Mouse (Mus musculus): ENCODE measurements at regions not wholly inside any gene's neighbourhood (a gene's known extent, or its start where the extent isn't known, plus 50 kb on each side); places are given as distances from the start of the nearest gene placed in this dataset.

DNA sequence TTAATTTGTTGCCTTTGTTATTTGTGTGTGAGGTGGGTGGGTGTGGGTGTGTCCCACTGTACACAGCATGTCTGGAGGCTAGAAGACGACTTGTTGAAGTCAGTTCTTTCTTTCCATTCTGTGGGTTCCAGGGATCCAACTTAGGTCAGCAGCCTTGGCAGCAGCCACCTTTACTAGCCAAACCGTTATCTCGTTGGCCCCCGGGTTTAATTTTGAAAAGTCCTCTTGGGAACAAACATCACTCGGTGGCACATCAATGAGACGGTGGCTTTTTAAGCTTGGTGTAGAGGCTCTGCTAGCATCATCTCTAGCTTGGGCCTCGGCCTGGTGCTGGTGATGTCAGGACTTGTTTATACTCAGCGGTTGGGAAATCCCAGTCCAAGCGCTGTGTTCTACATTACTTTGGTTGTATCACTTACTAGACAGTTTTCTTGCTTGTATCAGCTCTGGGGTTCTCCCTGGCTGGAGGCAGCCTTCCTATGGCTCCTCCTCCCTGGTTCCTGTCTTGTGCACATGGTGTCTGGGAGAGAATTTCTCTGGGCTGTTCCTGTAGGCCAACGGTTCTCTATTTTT, 217.6 kb downstream of the Tle3 start:
- Histone ChIP-seq H3K4me2 (ENCODE audit: low read depth, low read length) (no peak overlapping the region), H3K27ac (ENCODE audit: low read length) (no peak overlapping the region), H3K4me3 (ENCODE audit: low read length) (no peak overlapping the region), H3K4me1 (replicated peaks; ENCODE audit: control insufficient read depth, insufficient read depth, low read length) (no peaks in the 10 kb centered on the region), H3K36me3 (ENCODE audit: control insufficient read depth, insufficient read depth, low read length) (no peaks in the 10 kb centered on the region), H3K27me3 (ENCODE audit: control insufficient read depth, insufficient read depth, low read depth, low read length) (no peaks in the 10 kb centered on the region), H3K9me3 (ENCODE audit: control insufficient read depth, low read length) (no peaks in the 10 kb centered on the region), H3K9ac (ENCODE audit: low read length) (no peak overlapping the region)
- no peak for ATAC-seq (ENCODE audit: low read depth)
- WGBS: 78% methylated on average over 10 of the region's 10 CpGs

DNA sequence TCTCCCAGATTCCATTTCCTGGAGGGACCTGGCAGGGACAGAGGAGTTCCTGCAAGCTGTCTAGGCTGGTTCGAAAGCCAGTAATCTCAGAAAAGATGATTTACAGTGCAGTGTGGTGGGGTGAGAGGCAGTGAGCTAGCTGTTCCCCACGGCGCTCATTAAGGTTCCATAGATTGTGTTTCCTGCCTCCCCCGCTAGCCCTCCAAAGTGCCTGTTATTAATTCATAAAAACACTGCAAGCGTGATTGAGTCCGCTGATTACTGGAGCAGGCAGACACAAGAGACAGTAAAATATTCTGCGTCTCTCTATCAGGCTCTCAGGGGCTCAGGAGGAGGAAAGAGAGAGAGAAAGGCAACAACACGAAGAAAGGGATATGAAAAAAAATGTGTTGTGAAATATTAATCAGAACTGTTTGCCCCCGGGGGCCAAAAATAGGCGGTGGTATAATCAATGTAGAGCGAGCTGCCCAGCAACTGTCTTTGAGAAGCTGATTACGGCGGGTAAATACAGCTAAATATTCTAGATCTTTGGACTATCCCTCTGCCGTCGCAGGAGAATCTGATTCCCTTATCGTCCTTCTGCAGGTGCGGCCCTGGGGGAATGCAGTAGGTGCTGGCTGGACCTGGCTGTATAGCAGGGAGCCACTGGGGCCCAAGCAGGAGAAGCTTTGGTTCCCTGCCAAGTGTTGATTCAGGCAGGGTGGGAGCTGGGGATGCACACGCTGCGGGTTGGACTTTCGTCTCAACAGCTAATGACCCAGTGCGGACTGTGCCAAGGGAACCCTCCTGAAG, 211.3 kb downstream of the Tle3 start:
- Histone ChIP-seq H3K4me3 (ENCODE audit: low read length) (no peak overlapping the region), H3K4me2 (ENCODE audit: low read depth, low read length) (no peak overlapping the region), H3K27ac (ENCODE audit: low read length) (no peak overlapping the region), H3K27me3 (ENCODE audit: control insufficient read depth, insufficient read depth, low read depth, low read length) (no peaks in the 10 kb centered on the region), H3K9ac (ENCODE audit: low read length) (no peak overlapping the region), H3K36me3 (ENCODE audit: control insufficient read depth, insufficient read depth, low read length) (no peaks in the 10 kb centered on the region), H3K4me1 (replicated peaks; ENCODE audit: control insufficient read depth, insufficient read depth, low read length) (no peaks in the 10 kb centered on the region; the same call in 1 of the 2 replicates), H3K9me3 (ENCODE audit: control insufficient read depth, low read length) (no peaks in the 10 kb centered on the region)
- ATAC-seq (ENCODE audit: low read depth): no peak
- WGBS: 54% methylated on average over 21 of the region's 21 CpGs

DNA sequence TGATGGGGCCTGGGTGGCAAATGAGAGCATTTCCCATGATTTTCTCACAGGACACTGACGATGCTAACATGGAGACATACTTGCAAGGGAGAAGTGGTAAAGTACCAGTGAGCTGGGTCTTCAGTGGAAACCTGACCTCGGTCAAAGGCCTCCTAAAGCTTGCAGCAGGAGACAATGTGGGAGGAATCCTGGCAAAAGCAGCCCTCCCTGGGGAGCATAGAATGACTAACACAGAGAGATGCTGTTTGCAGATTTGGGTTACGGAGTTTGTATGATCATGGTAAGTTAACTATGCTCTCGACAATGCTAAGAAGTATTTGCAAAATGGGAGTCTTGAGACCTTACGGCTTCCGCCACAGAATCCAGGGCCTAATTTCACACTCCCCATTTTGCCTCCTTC, 208.9 kb downstream of the Tle3 start:
- no peak overlapping the region for H3K27ac ChIP-seq (ENCODE audit: low read length)
- WGBS: 82% methylated on average over 6 of the region's 6 CpGs
- H3K27me3 ChIP-seq (ENCODE audit: control insufficient read depth, insufficient read depth, low read depth, low read length): no peaks in the 10 kb centered on the region
- no peak overlapping the region for H3K4me3 ChIP-seq (ENCODE audit: low read length)
- ATAC-seq (ENCODE audit: low read depth): no peak
- no peaks in the 10 kb centered on the region; the same call in 1 of the 2 replicates for H3K4me1 ChIP-seq (replicated peaks; ENCODE audit: control insufficient read depth, insufficient read depth, low read length)
- no peaks in the 10 kb centered on the region for H3K9me3 ChIP-seq (ENCODE audit: control insufficient read depth, low read length)
- no peaks in the 10 kb centered on the region for H3K36me3 ChIP-seq (ENCODE audit: control insufficient read depth, insufficient read depth, low read length)
- no peak overlapping the region for H3K4me2 ChIP-seq (ENCODE audit: low read depth, low read length)
- H3K9ac ChIP-seq (ENCODE audit: low read length): no peak overlapping the region

DNA sequence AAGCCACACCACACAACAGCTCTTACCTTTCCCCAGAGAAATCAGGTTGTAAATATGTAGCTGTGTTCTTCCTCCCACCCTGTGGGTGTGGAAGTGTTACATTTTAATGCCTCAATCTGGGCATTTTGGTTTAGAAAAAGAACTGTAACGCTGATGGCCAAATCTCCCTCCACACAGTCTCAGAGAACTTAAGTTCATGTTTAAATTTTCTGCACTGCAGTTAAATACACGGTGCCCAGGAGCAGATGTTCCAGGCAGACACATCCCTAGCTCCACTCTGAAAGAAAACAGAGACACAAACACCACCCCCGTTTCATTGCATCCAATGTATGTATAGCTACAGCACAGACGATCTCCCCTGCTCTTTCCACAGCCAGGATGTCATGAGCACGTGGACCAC, 206.1 kb downstream of the Tle3 start:
- Histone ChIP-seq H3K4me3 (ENCODE audit: low read length) (no peak overlapping the region), H3K27ac (ENCODE audit: low read length) (no peak overlapping the region), H3K36me3 (ENCODE audit: control insufficient read depth, insufficient read depth, low read length) (no peaks in the 10 kb centered on the region), H3K4me2 (ENCODE audit: low read depth, low read length) (no peak overlapping the region), H3K9me3 (ENCODE audit: control insufficient read depth, low read length) (no peaks in the 10 kb centered on the region), H3K27me3 (ENCODE audit: control insufficient read depth, insufficient read depth, low read depth, low read length) (no peaks in the 10 kb centered on the region; the same call in 1 of the 2 replicates), H3K4me1 (replicated peaks; ENCODE audit: control insufficient read depth, insufficient read depth, low read length) (no peaks in the 10 kb centered on the region), H3K9ac (ENCODE audit: low read length) (no peak overlapping the region)
- no peak for ATAC-seq (ENCODE audit: low read depth)
- WGBS: 62% methylated on average over 5 of the region's 5 CpGs

DNA sequence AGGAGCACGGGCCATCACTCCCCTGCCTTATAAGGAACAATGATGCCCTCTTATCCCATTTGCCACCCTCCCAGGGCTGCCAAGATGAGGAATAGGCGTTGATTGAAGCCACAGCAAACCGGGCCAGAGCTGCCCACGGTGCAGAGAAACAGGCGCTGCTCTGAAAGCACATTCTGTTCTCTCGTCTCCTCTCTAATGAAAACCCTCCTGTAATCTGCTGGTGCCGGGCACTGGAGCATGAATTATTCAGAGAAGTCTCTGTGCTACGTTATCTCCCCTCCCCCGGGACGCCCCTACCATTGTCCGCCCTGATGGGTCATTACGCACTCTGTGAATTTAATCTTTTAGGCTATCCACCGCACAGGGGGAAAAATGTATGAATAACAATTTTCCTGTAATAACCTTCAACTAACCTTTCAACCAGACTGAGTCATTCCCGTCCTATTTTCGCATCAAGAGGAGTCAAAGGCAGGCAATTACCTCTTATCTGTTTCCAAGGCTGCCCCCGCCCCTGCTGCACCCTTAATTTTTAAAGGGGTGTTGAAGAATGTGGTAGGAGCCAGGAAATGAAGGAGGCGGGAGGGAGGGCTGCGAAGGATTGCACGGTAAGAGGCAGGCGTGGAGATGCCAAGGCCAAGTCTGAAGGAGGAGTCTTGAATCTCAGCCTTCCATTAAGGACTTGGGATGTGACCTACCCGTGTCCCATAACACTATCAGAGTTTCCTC, 201.6 kb downstream of the Tle3 start:
- no peak overlapping the region for H3K4me2 ChIP-seq (ENCODE audit: low read depth, low read length)
- WGBS: 49% methylated on average over 21 of the region's 21 CpGs
- no peak for ATAC-seq (ENCODE audit: low read depth)
- H3K9ac ChIP-seq (ENCODE audit: low read length): no peak overlapping the region
- no peaks in the 10 kb centered on the region; the same call in 1 of the 2 replicates for H3K27me3 ChIP-seq (ENCODE audit: control insufficient read depth, insufficient read depth, low read depth, low read length)
- H3K4me1 ChIP-seq (replicated peaks; ENCODE audit: control insufficient read depth, insufficient read depth, low read length): no peaks in the 10 kb centered on the region
- peaks cover 5% of the 10 kb centered on the region for H3K9me3 ChIP-seq (ENCODE audit: control insufficient read depth, low read length)
- no peak overlapping the region for H3K27ac ChIP-seq (ENCODE audit: low read length)
- H3K4me3 ChIP-seq (ENCODE audit: low read length): no peak overlapping the region
- no peaks in the 10 kb centered on the region for H3K36me3 ChIP-seq (ENCODE audit: control insufficient read depth, insufficient read depth, low read length)

DNA sequence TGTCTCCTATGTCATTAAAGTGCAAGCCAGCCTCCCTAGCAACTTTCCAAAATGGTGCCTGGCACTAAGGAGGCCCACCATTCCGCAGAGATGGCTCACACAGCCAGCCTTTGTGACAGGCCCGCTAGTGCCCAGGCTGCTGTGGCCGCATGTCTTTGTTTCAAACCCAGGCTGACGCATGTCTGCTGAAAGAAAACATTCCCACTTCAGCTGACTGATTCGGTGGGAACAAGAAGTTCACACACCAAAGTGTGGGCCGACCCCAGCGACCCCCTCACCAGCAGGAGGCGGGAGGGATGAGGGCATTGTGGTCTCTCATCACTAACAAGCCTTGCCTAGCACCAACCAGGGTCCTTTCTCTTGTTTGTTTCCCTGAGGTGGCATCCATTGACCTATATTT, 190.9 kb downstream of the Tle3 start:
- H3K27me3 ChIP-seq (ENCODE audit: control insufficient read depth, insufficient read depth, low read depth, low read length): no peaks in the 10 kb centered on the region; the same call in 1 of the 2 replicates
- H3K4me2 ChIP-seq (ENCODE audit: low read depth, low read length): no peak overlapping the region
- H3K27ac ChIP-seq (ENCODE audit: low read length): no peak overlapping the region
- H3K9ac ChIP-seq (ENCODE audit: low read length): no peak overlapping the region
- 48% methylated on average over 8 of the region's 8 CpGs for WGBS
- ATAC-seq (ENCODE audit: low read depth): no peak
- H3K36me3 ChIP-seq (ENCODE audit: control insufficient read depth, insufficient read depth, low read length): no peaks in the 10 kb centered on the region
- no peak overlapping the region for H3K4me3 ChIP-seq (ENCODE audit: low read length)
- H3K4me1 ChIP-seq (replicated peaks; ENCODE audit: control insufficient read depth, insufficient read depth, low read length): no peaks in the 10 kb centered on the region
- no peaks in the 10 kb centered on the region; the same call in 1 of the 2 replicates for H3K9me3 ChIP-seq (ENCODE audit: control insufficient read depth, low read length)

DNA sequence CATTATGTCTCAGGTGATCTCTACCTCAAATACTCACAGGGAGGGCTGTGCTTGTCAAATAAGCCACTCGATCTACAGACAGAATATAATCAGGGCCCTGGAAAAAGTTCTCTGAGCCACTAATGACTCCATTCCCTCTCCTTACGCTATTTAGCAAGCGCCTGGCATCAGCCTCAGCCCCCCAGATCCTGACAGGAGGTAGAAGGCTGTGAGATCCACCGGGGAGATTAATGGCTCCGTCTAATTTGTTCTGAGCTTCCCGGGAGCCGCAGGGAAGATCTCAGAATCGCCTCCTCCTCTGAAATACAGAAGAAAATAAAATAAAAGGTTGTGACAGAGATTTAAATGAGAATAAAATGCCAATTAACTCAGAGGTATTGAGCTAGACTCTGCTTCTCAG, 189.4 kb downstream of the Tle3 start:
- 32% methylated on average over 8 of the region's 8 CpGs for WGBS

DNA sequence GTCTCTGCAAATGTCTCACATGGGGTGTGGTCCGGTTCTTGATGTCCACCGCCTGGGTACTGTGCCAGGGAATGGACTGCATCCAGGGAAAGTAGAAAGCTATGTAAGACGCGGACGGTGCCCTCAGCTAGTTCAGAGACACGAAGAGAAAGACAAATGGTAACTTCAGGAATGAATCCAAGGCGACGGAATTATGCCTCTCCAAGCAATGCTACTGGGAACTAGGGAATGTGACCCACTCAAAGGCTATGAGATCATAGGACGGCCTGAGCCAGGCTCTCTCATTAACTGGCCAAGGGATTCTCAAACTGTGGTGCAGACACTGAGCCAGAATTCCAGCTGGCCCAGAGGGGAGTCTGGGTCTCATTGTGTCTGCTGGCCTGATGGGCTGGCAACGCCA, 186.5 kb downstream of the Tle3 start:
- WGBS: 70% methylated on average over 10 of the region's 10 CpGs
- H3K4me1 ChIP-seq (replicated peaks; ENCODE audit: control insufficient read depth, insufficient read depth, low read length): no peaks in the 10 kb centered on the region
- ATAC-seq (ENCODE audit: low read depth): no peak

More for the DNA sequence above, 189.4 kb downstream of the Tle3 start:
- no peak overlapping the region for H3K9ac ChIP-seq (ENCODE audit: low read length)
- H3K27me3 ChIP-seq (ENCODE audit: control insufficient read depth, insufficient read depth, low read depth, low read length): no peaks in the 10 kb centered on the region; the same call in 1 of the 2 replicates
- no peaks in the 10 kb centered on the region for H3K36me3 ChIP-seq (ENCODE audit: control insufficient read depth, insufficient read depth, low read length)
- H3K4me2 ChIP-seq (ENCODE audit: low read depth, low read length): no peak overlapping the region
- no peaks in the 10 kb centered on the region for H3K4me1 ChIP-seq (replicated peaks; ENCODE audit: control insufficient read depth, insufficient read depth, low read length)
- no peak for ATAC-seq (ENCODE audit: low read depth)
- no peaks in the 10 kb centered on the region; the same call in 1 of the 2 replicates for H3K9me3 ChIP-seq (ENCODE audit: control insufficient read depth, low read length)
- H3K27ac ChIP-seq (ENCODE audit: low read length): no peak overlapping the region
- no peak overlapping the region for H3K4me3 ChIP-seq (ENCODE audit: low read length)

DNA sequence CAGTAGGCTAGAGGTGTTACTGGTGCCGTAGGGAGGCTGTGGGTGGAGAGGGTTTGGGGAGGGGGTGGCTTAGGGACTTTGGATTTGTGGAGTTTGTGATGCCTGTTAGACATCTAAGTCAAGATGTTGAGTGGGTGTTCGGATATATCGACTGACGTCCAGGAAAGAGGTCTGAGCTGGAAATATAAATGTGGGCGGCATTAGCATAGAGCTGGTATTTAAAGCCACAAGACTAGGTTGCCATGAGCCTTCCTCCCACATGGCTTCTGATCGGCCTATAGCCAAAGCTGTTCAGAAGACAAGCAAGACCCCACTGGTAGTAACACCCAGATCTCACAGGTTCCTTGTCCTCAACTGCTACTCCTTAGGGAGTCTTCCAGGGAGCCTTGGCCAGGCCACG, 184.9 kb downstream of the Tle3 start:
- H3K36me3 ChIP-seq (ENCODE audit: control insufficient read depth, insufficient read depth, low read length): no peaks in the 10 kb centered on the region
- H3K9me3 ChIP-seq (ENCODE audit: control insufficient read depth, low read length): no peaks in the 10 kb centered on the region
- no peak overlapping the region for H3K4me2 ChIP-seq (ENCODE audit: low read depth, low read length)
- no peaks in the 10 kb centered on the region for H3K4me1 ChIP-seq (replicated peaks; ENCODE audit: control insufficient read depth, insufficient read depth, low read length)
- H3K4me3 ChIP-seq (ENCODE audit: low read length): no peak overlapping the region
- no peaks in the 10 kb centered on the region; the same call in 1 of the 2 replicates for H3K27me3 ChIP-seq (ENCODE audit: control insufficient read depth, insufficient read depth, low read depth, low read length)
- H3K9ac ChIP-seq (ENCODE audit: low read length): no peak overlapping the region
- WGBS: 86% methylated on average over 7 of the region's 7 CpGs
- no peak overlapping the region for H3K27ac ChIP-seq (ENCODE audit: low read length)
- no peak for ATAC-seq (ENCODE audit: low read depth)

More for the DNA sequence above, 186.5 kb downstream of the Tle3 start:
- Histone ChIP-seq H3K27me3 (ENCODE audit: control insufficient read depth, insufficient read depth, low read depth, low read length) (no peaks in the 10 kb centered on the region; the same call in 1 of the 2 replicates), H3K9me3 (ENCODE audit: control insufficient read depth, low read length) (no peaks in the 10 kb centered on the region), H3K27ac (ENCODE audit: low read length) (no peak overlapping the region), H3K4me2 (ENCODE audit: low read depth, low read length) (no peak overlapping the region), H3K36me3 (ENCODE audit: control insufficient read depth, insufficient read depth, low read length) (no peaks in the 10 kb centered on the region), H3K4me3 (ENCODE audit: low read length) (no peak overlapping the region), H3K9ac (ENCODE audit: low read length) (no peak overlapping the region)

Measured in lung, embryonic 16.5 days (tissue).